Comparison of ENCODE assay signal across 13 mouse cellular contexts in the genomic region with DNA sequence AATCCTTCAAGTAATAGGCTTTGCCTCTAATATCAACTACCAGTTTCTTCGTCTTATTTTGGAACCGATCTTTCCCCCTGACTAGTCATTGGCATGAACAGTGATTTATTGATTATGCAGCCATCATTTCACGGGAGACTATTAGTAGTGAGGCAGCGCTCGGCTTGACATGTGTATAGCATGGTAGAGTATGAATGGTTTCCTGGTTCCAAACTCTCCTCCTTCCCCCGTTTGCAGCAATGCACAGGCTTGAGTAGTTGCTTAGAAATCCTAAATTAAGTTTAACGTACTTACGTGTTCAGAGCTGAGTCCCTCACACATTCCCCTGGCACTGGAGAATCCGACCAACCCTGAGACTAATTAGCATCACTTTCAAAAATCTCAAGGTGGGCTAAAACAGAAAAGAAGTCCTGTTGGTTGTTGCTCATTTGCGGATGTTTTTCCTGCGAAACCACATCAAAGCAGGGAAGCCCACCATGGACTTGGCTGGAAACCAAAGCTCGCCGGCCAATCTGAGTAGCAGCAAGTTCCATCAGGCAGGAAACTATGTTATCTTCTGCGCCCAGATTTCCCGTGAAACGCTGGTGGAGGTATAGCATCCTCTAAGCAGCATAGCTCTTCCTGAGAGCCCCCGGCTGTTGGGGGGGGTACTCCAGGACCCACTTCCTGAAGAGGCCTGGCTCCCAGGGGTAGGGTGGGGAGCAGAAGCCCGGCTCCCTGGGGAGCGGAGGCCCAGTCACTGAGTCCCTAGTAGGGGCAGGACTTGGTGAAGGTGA. TPM values are rescaled to one million over a fixed set of nuclear protein-coding genes. Genes with fewer than 3 reads are reported as not detected.
DNase-seq lines count a peak whose midpoint lies in the region; ATAC-seq and TF ChIP-seq lines count a peak whose summit lies in the region.
"Had no signal": no experiment of that assay in that cellular context is flagged by ENCODE, and none has a peak within 500 bp of the region (broad histone marks: within the 10 kb centered on the region; RNA-seq: fewer than 3 reads in every experiment).

No protein-coding gene starts in this region.

- peak; percentile 19 for DNase-seq in adrenal gland, postnatal 10 days
- no peak for DNase-seq in adrenal gland, adult 2 months
- peak; percentile 21 for DNase-seq in left cerebral cortex, postnatal 4 days
- no peak for DNase-seq in left cerebral cortex, adult 9 months (ENCODE audit: low spot score in 2 of 2)
- DNase-seq in heart, postnatal 0 days (ENCODE audit: low spot score) = peak; percentile 23
- DNase-seq in lung, postnatal 36 days = peak; percentile 8
- no peak for DNase-seq in cerebellum, adult 9-10 months
- DNase-seq: cerebellum, adult 11 months; gastrocnemius, adult 2 months; thymus, postnatal 14 days had no signal

- H3K27ac ChIP-seq in heart, postnatal 0 days (ENCODE audit: low read depth) = peak overlapping the region; percentile 47
- H3K27ac ChIP-seq: gastrocnemius, adult 2 months had no signal

- intact Hi-C loops in left cerebral cortex, postnatal 4 days (cut with DNase I) = no loop called here

- ATAC-seq in heart, postnatal 0 days (ENCODE audit: insufficient read depth, low read depth) = peak; percentile 70
- no peak for ATAC-seq in inflammation-experienced regulatory T-cells, adult 6 months

- H3K36me3 ChIP-seq in heart, postnatal 0 days (replicated peaks; ENCODE audit: control insufficient read depth, insufficient read depth, low read length) = no peaks in the 10 kb centered on the region
- H3K36me3 ChIP-seq: G1E had no signal

- peak overlapping the region; percentile 20; the same call in 1 of the 2 replicates for H3K4me2 ChIP-seq in heart, postnatal 0 days (ENCODE audit: low read depth, low read length)

- 52% methylated on average over 19 of the region's 19 CpGs for WGBS in heart, postnatal 0 days

- TF ChIP-seq CTCF in heart, postnatal 0 days (IDR thresholded peaks at IDR 0.05; ENCODE audit: low read depth) = no peak

- H3K4me1 ChIP-seq in heart, postnatal 0 days (ENCODE audit: control insufficient read depth, insufficient read depth) = no peaks in the 10 kb centered on the region

- no peak overlapping the region for H3K9ac ChIP-seq in heart, postnatal 0 days (replicated peaks; ENCODE audit: low read depth, low read length)

- no peaks in the 10 kb centered on the region for H3K9me3 ChIP-seq in heart, postnatal 0 days (replicated peaks; ENCODE audit: control insufficient read depth, low read length)
- H3K9me3 ChIP-seq: G1E had no signal

- TF ChIP-seq EP300 in heart, postnatal 0 days (IDR thresholded peaks at IDR 0.05; ENCODE audit: low read depth) = peak; percentile 61; the same call in 1 of the 2 replicates

- H3K27me3 ChIP-seq in heart, postnatal 0 days (ENCODE audit: control insufficient read depth, insufficient read depth, low read length) = no peaks in the 10 kb centered on the region

- no peak overlapping the region for H3K4me3 ChIP-seq in heart, postnatal 0 days (ENCODE audit: low read depth, low read length)
- H3K4me3 ChIP-seq: gastrocnemius, adult 2 months; myocyte had no signal

RNA-seq across cellular contexts. Expression of a gene that starts 37.9 kb away (rescaled TPM):
- 10 to 100 TPM; 16.6 to 17.0 TPM for total RNA-seq in adrenal gland, postnatal 10 days (2021)
- total RNA-seq in adrenal gland, adult 2 months (2021) = 10 to 100 TPM; 14.9 to 18.5 TPM
- 22.1 and 24.3 TPM in 2 replicates for polyA plus RNA-seq in adrenal gland, adult 2 months (2012; rRNA removed)
- 1 to 10 TPM; 2.0 to 2.9 TPM for total RNA-seq in left cerebral cortex, postnatal 4 days (2021)
- 3.7 and 11.1 TPM in 2 replicates for total RNA-seq in heart, postnatal 0 days (2014; rRNA removed; ENCODE audit: low replicate concordance)
- polyA plus RNA-seq in heart, postnatal 0 days (2015; fragmentation: Nextera tagmentation; extraction: Ambion mirVana) = 6.9 and 7.6 TPM in 2 replicates
- polyA plus RNA-seq in inflammation-experienced regulatory T-cells, adult 6 months (2017; shearing (Covaris generic)) = 1 to 10 TPM in 2 of 3 experiments, under 1 TPM in 1; 0.97 to 2.7 (median 2.1) TPM
- total RNA-seq: G1E had no signal
- polyA plus RNA-seq: G1E had no signal

Comparison
In these comparisons a context has a peak if more than half of its experiments do, and no peak if none do; other contexts are left out.
1. DNase-seq: peak in adrenal gland, postnatal 10 days (single experiment), left cerebral cortex, postnatal 4 days (single experiment), heart, postnatal 0 days (single experiment) and lung, postnatal 36 days (single experiment); none in adrenal gland, adult 2 months (single experiment), left cerebral cortex, adult 9 months (0 of 2) and cerebellum, adult 9-10 months (single experiment).